Mouse (Mus musculus) embryonic fibroblast, embryonic 13.5 days (primary cell): ENCODE data around the gene Cdr2.
"Not testable (repeated sequence)": the region's sequence is repeated elsewhere in the genome, so short reads cannot be mapped to it uniquely, and the experiment has no call there.

Experiments
- CTCF ChIP-seq: IDR thresholded peaks from 2 replicates; pipeline ENCODE4 v1.5.1; 2011; ENCODE audit warnings: mild to moderate bottlenecking, control low read depth, low read length, moderate library complexity, borderline replicate concordance; ENCODE audit not compliant: insufficient read depth
- POLR2A ChIP-seq: IDR thresholded peaks from 2 replicates; pipeline ENCODE4 v1.6.1; 2011; ENCODE audit warnings: low read depth, mild to moderate bottlenecking, control low read depth, low read length, moderate library complexity

GRCm38 (mm10) chr7:120953591-120953990, 28.5 kb downstream of the Cdr2 start:
- TF ChIP-seq CTCF, POLR2A: not testable (repeated sequence)
